Mouse (Mus musculus): ENCODE data around the gene Ppargc1a.
A peak's percentile ranks its signal among the peaks of the same experiment; 100 is the strongest.

Ppargc1a gene

GRCm38 (mm10) chr5:51567659-51568058 lies at the start of gene Ppargc1a:
Ppargc1a (minus strand) TSS chr5:51567726.
- DNase-seq, result peak; percentile 26

- no peak for DNase-seq
These were observed 49.4 kb upstream of the Ppargc1a start for GRCm38 (mm10) chr5:51616877-51617276.

DNA sequence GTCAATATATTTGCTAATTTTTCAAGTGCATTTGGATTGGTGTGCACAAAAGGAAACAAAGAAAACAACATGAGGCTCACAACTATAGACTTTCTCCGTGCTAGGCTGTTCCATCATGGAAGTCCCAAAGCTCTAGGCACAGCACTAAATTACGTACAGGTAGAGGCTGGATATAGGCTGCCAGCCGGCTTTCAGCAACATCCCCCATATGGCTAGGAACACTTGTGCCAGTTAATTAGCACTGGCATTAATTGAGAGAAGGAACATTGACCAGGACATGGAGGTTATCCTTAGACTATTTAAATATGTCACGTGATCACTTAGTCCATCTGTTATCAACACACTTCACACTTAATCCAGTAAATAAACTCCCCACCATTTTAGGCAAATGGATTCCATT lies 44.5 kb upstream of the Ppargc1a start:
- no peak for DNase-seq

DNA sequence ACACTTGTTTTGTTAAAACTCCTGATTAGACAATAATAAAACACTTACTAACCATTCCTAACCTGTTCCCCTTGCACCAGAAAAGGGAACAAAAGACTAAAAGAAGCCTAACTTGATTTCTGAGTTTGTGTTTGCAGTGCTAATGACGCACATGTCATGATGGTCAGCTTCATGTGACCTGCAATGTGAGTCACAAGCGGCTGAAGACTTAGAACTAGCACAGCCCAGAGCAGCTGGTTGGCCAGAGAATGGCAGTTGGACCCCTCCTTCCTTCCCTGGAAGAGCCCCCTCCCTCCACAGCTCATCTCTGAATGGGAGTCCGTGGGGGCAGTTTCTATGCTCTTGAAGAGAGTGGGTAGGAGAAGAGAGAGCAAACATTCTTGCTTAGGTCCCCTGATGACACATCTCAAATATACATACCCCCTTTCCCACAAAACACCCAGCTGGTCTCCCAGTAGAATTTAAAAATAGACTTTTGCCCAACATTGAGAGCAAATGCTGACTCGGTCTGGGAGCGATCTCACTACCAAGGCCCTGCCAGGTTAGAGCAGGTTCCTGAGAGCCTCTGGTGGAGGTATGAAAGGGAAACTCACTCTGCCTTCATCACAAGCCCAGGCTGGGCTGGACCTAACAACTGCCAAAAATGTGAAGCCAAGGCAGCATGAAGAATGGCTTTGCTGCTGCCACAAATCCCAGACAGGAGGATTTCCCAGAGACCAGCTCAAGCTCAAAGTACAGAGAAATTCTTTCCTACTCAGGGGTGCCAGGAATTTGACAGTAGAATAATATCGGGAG lies 40.4 kb upstream of the Ppargc1a start:
- no peak for DNase-seq

GRCm38 (mm10) chr5:51599549-51599948 lies 32.0 kb upstream of the Ppargc1a start:
- DNase-seq, result no peak

DNA sequence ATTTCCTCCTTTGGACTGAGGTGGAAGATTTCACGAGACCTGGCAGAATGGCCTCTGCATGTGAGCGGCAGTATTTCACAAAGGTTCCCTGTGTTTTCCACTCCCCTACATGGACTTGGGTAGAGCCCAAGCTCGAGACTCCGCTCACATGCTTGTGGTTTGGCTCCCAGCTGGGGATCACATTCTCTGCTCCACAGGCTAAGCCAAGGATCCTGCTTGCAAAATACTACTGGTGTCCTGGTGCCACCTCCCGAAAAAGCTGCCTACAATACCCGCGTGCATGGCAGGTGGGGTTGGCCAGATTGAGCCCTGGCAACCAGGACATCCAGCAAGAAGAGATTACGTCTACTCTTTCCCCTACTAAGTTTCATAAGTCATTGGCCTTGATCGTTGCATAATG lies 28.1 kb upstream of the Ppargc1a start:
- peak; percentile 51 for DNase-seq

GRCm38 (mm10) chr5:51592206-51592605 lies 24.7 kb upstream of the Ppargc1a start:
- no peak for DNase-seq

GRCm38 (mm10) chr5:51591537-51592154 lies 24.1 kb upstream of the Ppargc1a start:
- DNase-seq, result peak; percentile 37

DNA sequence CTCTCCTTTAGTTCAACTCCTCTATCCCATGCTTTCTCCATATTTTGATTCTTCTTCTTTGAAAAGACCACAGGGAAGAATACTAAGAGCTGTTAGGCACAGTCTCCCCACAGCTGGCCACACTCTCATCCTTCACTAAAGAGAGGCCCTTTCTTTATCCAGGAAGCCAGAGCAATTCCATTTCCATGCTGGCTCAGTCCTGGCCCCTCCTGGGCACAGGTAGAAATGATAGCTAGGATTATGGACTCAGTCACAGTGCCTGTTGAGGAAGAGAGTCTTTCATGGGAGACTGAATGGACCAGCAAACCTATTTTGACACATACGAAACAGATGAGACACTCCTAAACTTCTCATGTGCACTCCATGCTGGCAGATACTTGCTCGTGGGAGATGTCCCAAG lies 18.7 kb upstream of the Ppargc1a start:
- no peak for DNase-seq

GRCm38 (mm10) chr5:51584987-51585386 lies 17.5 kb upstream of the Ppargc1a start:
- DNase-seq, result no peak

DNA sequence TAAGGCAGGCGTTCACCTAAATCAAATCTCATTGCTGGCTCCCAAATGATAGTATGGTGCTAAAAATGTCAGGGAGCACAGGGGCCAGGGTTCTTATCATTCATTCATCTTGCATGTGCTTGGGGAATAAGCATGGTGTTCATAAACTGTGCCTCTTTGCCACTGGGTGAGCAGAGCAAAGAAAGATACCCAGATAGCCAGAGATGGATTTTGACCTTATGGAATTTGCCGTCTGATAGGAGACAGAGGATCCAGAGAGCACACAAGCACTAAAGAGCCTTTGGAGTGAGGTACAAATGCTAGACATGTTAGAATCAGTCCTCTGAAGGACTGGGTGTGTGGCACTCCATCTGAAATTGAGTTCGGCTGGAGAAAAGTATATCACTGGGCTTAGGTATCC lies 16.7 kb upstream of the Ppargc1a start:
- DNase-seq, result no peak

DNA sequence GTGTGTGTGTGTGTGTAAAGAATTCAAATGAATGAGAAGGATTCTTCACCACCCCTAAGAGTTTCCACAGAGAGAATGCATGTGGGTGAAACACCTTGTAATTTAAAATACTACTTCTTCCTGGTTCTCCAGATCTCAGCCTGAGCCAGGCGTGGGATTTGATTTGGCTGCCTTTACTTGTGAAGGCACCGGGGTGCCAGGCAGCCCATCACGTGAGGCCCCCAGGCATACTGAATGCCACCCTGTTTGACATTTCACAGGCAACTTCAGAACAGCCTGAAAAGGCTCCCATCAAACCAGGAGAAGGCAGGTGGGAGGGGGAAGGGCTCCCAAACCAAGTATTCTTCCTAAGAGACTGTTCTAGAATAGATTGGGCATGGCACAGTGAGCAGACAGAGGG lies 16.1 kb upstream of the Ppargc1a start:
- no peak for DNase-seq

DNA sequence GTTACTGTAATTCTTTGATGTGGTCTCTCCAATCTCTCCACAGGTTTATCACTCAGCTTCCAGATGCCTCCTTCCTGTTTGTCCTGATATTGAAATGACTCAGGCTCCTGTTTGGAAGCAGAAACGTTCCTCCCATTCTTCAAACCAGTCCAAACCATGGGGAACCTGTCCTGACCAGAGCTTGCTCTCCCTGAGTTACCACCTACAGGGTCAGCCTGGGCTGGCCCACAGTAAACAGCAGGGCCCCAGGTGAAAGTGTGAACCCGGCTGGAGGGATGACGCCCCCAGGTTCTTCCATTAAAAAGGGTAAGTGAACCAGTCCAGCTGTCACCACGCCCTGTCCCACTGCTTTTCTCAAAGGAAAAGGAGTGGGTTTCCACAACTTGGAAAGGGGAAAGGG lies 15.5 kb upstream of the Ppargc1a start:
- DNase-seq, result no peak

DNA sequence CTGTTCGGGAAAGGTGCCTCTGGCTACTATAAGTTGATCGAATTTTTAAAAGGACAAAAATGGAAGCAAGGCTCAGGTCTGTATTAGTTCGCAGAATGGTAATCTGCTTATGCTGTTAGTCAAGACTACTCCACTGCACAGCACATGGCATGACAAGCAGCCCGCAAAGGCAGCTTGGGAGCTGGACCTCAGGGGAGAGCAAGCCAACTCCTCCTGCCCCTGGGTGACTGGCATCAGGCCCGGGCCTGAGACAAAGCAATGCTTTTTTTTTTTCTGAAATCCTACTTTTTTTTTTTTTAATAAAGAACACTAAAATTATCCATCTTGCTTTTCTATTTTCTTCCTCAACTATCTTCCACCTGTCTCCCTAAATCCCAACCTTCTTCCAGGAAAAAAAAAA lies 15.1 kb upstream of the Ppargc1a start:
- no peak for DNase-seq

DNA sequence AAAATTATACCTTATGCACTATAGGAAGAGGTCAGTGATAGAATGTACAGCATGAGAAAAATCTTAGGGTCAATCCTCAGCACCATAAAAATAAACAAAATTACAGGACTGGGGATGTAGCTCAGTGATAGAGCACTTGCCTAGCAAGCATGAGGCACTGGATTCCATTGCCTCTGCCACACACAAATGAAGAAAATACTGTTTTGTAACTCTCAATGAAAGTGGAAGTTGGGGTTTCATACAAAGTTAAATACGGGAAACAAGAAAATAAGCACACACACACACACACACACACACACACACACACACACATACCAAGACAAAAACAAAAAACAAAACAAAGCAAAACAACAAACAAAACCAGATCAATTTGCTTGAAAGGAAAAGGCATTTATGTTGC lies 10.1 kb upstream of the Ppargc1a start:
- DNase-seq, result no peak

- no peak for DNase-seq
These were observed 6.2 kb upstream of the Ppargc1a start for GRCm38 (mm10) chr5:51573770-51574169.

GRCm38 (mm10) chr5:51568198-51568690 lies 718 bp upstream of the Ppargc1a start:
- DNase-seq, result peak; percentile 23

- no peak for DNase-seq
These were observed 1.9 kb downstream of the Ppargc1a start for GRCm38 (mm10) chr5:51565672-51566071.

DNA sequence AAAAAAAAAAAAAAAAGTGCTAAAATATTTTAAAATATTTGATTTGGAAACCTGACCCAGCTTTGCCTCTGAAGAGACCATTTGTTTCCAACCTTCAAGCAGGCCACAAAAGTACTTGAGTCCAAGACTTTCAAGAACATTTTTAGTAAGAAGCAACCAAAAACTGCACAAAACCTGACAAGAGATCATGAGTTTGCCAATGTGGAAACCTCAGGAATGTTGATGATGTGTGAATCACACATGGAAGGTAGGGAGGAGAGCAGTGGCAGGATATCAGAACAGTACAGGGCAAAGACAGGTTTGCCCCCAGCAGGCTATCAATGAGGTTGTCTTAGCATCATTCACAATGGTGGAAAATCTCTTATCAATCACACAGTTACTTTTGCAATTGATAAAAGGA lies 2.5 kb downstream of the Ppargc1a start:
- no peak for DNase-seq

DNA sequence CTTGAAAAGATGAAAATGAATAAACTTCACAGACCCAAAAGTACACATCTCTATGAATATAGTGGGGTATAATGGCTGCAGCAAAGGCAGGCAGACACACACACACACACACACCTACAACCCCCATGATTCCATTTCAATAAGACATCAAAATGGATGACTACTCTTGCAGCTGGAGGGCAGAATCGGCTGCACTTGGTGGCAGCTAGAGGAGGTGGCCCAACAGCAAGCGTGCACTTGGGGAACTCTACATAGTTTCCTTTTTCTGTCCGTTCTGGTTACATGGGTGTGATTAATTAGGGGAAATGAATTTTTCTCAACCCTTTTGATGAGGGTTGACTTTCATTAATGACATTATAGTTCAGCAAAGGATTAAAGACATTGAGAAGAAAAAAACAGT lies 4.0 kb downstream of the Ppargc1a start:
- DNase-seq, result no peak

DNA sequence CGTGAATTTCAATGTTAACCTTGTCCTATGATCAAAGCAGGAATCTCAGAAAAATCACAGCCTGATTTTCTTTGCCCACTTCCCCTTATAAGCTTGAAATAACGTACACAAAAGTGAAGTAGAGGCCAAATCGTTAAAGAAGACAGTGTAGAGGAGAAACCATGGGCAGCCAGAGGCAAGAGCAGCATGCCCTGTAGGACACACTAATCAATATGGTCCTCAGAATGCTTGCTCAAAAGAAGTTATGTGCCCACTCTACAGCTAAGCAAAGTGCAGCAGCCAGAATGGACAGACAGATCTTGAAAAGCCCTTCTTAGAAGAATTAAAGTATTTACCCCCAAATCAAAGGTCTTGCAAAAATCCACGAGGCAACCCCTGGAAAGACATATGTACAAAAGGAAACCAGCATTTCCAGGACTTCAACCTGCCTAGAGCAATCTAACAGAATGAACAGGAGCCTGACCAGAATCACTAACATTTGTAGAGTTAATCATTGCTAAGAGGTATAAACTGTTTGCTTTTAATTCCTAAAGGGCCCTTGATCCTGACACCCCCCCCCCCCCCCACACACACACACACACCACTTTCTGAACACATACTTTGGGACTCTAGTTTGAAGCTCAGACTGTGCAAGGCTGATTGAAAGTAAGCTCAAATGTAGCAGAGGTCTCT lies 9.8 kb downstream of the Ppargc1a start:
- no peak for DNase-seq

- peak; percentile 64 for DNase-seq
These were observed 13.9 kb downstream of the Ppargc1a start for GRCm38 (mm10) chr5:51553671-51554070.

DNA sequence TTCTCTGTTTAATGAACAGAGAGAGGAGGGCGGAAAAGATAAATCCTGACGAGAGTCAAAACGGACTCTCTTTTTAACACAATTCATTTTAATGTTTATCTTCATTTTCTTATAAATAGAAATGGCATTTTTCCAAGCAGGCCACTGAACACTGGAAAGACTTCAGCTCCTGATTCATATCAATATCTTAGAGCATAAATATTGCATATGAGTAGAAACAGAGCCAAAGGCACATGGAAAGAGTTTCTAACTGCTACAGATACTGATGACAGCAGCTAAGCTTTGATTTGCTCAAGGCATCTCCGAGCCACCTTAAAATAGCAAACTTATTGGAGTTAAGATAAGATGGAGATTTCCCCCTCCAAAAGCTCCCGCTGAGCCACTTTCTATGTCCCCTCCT lies 14.3 kb downstream of the Ppargc1a start:
- no peak for DNase-seq

Data from lung, postnatal 36 days (tissue).